Mouse (Mus musculus) heart, embryonic 15.5 days (tissue): Measurements from ENCODE around the gene Gm49354. TPM values are rescaled to one million over a fixed set of nuclear protein-coding genes. Genes with fewer than 3 reads are reported as not detected.

Experiments
- ATAC-seq: fragments of 200-750 bp; cut with Nextera tagmentation; replicated peaks from 2 replicates; pipeline ENCODE4 v1.8.0; 2017; ENCODE audit warnings: low read depth, moderate TSS enrichment; ENCODE audit not compliant: insufficient number of reproducible peaks, insufficient read depth, low FRiP score
- H3K27ac ChIP-seq: fragments of 300-500 bp; sonication (generic); 2 replicates; pipeline ENCODE4 v1.5.1; 2015; ENCODE audit warnings: mild to moderate bottlenecking, inconsistent platforms
- H3K27me3 ChIP-seq: fragments of 300-500 bp; sonication (generic); 2 replicates; pipeline ENCODE4 v1.6.1; 2015; ENCODE audit warnings: inconsistent platforms
- H3K36me3 ChIP-seq: fragments of 300-500 bp; sonication (generic); 2 replicates; pipeline ENCODE4 v1.6.1; 2015; ENCODE audit warnings: mild to moderate bottlenecking, inconsistent platforms
- H3K4me1 ChIP-seq: fragments of 300-500 bp; sonication (generic); replicated peaks from 2 replicates; pipeline ENCODE4 v1.6.1; 2015; ENCODE audit warnings: inconsistent platforms
- H3K4me2 ChIP-seq: fragments of 300-500 bp; sonication (generic); 2 replicates; pipeline ENCODE4 v1.6.1; 2015; ENCODE audit warnings: inconsistent platforms, mild to moderate bottlenecking, moderate library complexity
- H3K4me3 ChIP-seq: fragments of 300-500 bp; sonication (generic); 2 replicates; pipeline ENCODE4 v1.5.1; 2015; ENCODE audit warnings: mild to moderate bottlenecking, inconsistent platforms
- H3K9ac ChIP-seq: fragments of 300-500 bp; sonication (generic); 2 replicates; pipeline ENCODE4 v1.6.1; 2015; ENCODE audit warnings: mild to moderate bottlenecking, inconsistent platforms
- H3K9me3 ChIP-seq: fragments of 300-500 bp; sonication (generic); replicated peaks from 2 replicates; pipeline ENCODE4 v1.6.1; 2016; ENCODE audit warnings: inconsistent platforms
- WGBS: fragments of 180-500 bp; shearing (Covaris S2); methylation state at CpG from one replicate; pipeline ENCODE4 v1.1.7; 2015; ENCODE audit warnings: mixed read lengths; 5-methylcytosine and 5-hydroxymethylcytosine counted together
- polyA plus RNA-seq: library from polyadenylated mRNA; unstranded; fragments of >200 nt; fragmentation: Nextera tagmentation; extraction: Ambion mirVana; gene quantifications from 2 replicates; pipeline ENCODE4 v1.2.1, GENCODE M21; 2015

Gene Gm49354
- polyA plus RNA-seq = not detected in 2 replicates

- H3K9ac ChIP-seq = no peak within 1 kb of the TSS
- H3K9me3 ChIP-seq = no peaks in the 10 kb centered on the region
- no peak within 1 kb of the TSS for H3K27ac ChIP-seq
- H3K36me3 ChIP-seq = peaks cover 93% of the 10 kb centered on the region
- no peaks in the 10 kb centered on the region for H3K27me3 ChIP-seq
- no peaks in the 10 kb centered on the region for H3K4me1 ChIP-seq
- no peak for ATAC-seq
- H3K4me2 ChIP-seq = no peak within 1 kb of the TSS
- WGBS = 83% methylated on average over 7 of the region's 7 CpGs
- H3K4me3 ChIP-seq = no peak within 1 kb of the TSS
Observed at GRCm38 (mm10) chr13:59782145-59782544, at the start of gene Gm49354. TSS of gene Gm49354 (minus strand) at chr13:59782245.

GRCm38 (mm10) chr13:59825966-59826365, 43.9 kb upstream of the Gm49354 start:
- Histone ChIP-seq H3K4me2 (no peak overlapping the region), H3K4me3 (no peak overlapping the region), H3K9me3 (no peaks in the 10 kb centered on the region), H3K27me3 (no peaks in the 10 kb centered on the region), H3K9ac (no peak overlapping the region), H3K4me1 (peaks cover 10% of the 10 kb centered on the region), H3K27ac (no peak overlapping the region), H3K36me3 (0 out of 2 replicates have a peak, but pooled peaks cover 5% of the 10 kb centered on the region)
- ATAC-seq = no peak

- ATAC-seq = peak; percentile 98
- H3K36me3 ChIP-seq = 0 out of 2 replicates have a peak, but pooled peaks cover 5% of the 10 kb centered on the region
Observed at GRCm38 (mm10) chr13:59822507-59823462, 40.7 kb upstream of the Gm49354 start, which contains the start of gene Tut7. TSS of gene Tut7 (minus strand) at chr13:59823147.

GRCm38 (mm10) chr13:59820836-59821235, 38.8 kb upstream of the Gm49354 start:
- Histone ChIP-seq H3K9me3 (no peaks in the 10 kb centered on the region), H3K4me2 (peak overlapping the region; percentile 73), H3K4me3 (peak overlapping the region; percentile 93; the same call in 1 of the 2 replicates), H3K9ac (no peak overlapping the region), H3K27me3 (no peaks in the 10 kb centered on the region), H3K36me3 (peaks cover 17% of the 10 kb centered on the region), H3K27ac (no peak overlapping the region), H3K4me1 (peaks cover 34% of the 10 kb centered on the region)
- ATAC-seq = no peak
- 60% methylated on average over 3 of the region's 3 CpGs for WGBS

More at GRCm38 (mm10) chr13:59822507-59823462, 40.7 kb upstream of the Gm49354 start, which contains the start of gene Tut7:
- peak within 1 kb of the TSS; percentile 73 for H3K4me2 ChIP-seq
- no peaks in the 10 kb centered on the region for H3K9me3 ChIP-seq
- H3K9ac ChIP-seq = peak within 1 kb of the TSS; percentile 87
- peak within 1 kb of the TSS; percentile 96 for H3K27ac ChIP-seq
- peaks cover 34% of the 10 kb centered on the region for H3K4me1 ChIP-seq
- no peaks in the 10 kb centered on the region for H3K27me3 ChIP-seq
- under 1% methylated on average over 91 of the region's 100 CpGs for WGBS
- H3K4me3 ChIP-seq = peak within 1 kb of the TSS; percentile 93

GRCm38 (mm10) chr13:59820114-59820513, 38.1 kb upstream of the Gm49354 start:
- Histone ChIP-seq H3K9me3 (no peaks in the 10 kb centered on the region), H3K4me1 (peaks cover 34% of the 10 kb centered on the region), H3K4me2 (peak overlapping the region; percentile 73), H3K9ac (0 out of 2 replicates have a peak overlapping the region, but pooled peaks have one; percentile 13), H3K36me3 (peaks cover 24% of the 10 kb centered on the region), H3K4me3 (peak overlapping the region; percentile 19), H3K27me3 (no peaks in the 10 kb centered on the region), H3K27ac (no peak overlapping the region)
- WGBS = 61% methylated on average over 4 of the region's 4 CpGs
- no peak for ATAC-seq

- no peak overlapping the region for H3K4me3 ChIP-seq
- 86% methylated on average over 4 of the region's 4 CpGs for WGBS
- no peak overlapping the region for H3K9ac ChIP-seq
- peaks cover 43% of the 10 kb centered on the region for H3K36me3 ChIP-seq
- H3K9me3 ChIP-seq = no peaks in the 10 kb centered on the region
- ATAC-seq = no peak
- no peak overlapping the region for H3K4me2 ChIP-seq
- no peak overlapping the region for H3K27ac ChIP-seq
- peaks cover 39% of the 10 kb centered on the region for H3K4me1 ChIP-seq
- H3K27me3 ChIP-seq = no peaks in the 10 kb centered on the region
Observed at GRCm38 (mm10) chr13:59817352-59817751, 35.3 kb upstream of the Gm49354 start.

GRCm38 (mm10) chr13:59814109-59814591, 32.1 kb upstream of the Gm49354 start:
- Histone ChIP-seq H3K27me3 (no peaks in the 10 kb centered on the region), H3K4me3 (no peak overlapping the region), H3K4me1 (peaks cover 16% of the 10 kb centered on the region), H3K9me3 (no peaks in the 10 kb centered on the region), H3K36me3 (peaks cover 65% of the 10 kb centered on the region), H3K4me2 (no peak overlapping the region), H3K9ac (no peak overlapping the region), H3K27ac (peak overlapping the region; percentile 33)
- peak; percentile 50; the same call in 1 of the 2 replicates for ATAC-seq
- 41% methylated on average over 6 of the region's 6 CpGs for WGBS

GRCm38 (mm10) chr13:59811581-59811980, 29.5 kb upstream of the Gm49354 start:
- no peaks in the 10 kb centered on the region for H3K27me3 ChIP-seq
- no peak overlapping the region for H3K4me2 ChIP-seq
- ATAC-seq = no peak
- no peak overlapping the region for H3K9ac ChIP-seq
- H3K36me3 ChIP-seq = peaks cover 84% of the 10 kb centered on the region
- H3K4me3 ChIP-seq = no peak overlapping the region
- H3K4me1 ChIP-seq = peaks cover 6% of the 10 kb centered on the region; the same call in 1 of the 2 replicates
- 93% methylated on average over 3 of the region's 3 CpGs for WGBS
- H3K27ac ChIP-seq = no peak overlapping the region
- no peaks in the 10 kb centered on the region for H3K9me3 ChIP-seq

- ATAC-seq = no peak
- Histone ChIP-seq H3K27me3 (no peaks in the 10 kb centered on the region), H3K9ac (no peak overlapping the region), H3K4me1 (no peaks in the 10 kb centered on the region), H3K9me3 (no peaks in the 10 kb centered on the region), H3K4me3 (no peak overlapping the region), H3K4me2 (no peak overlapping the region), H3K36me3 (peaks cover 98% of the 10 kb centered on the region), H3K27ac (0 out of 2 replicates have a peak overlapping the region, but pooled peaks have one; percentile 21)
- WGBS = 68% methylated on average over 6 of the region's 6 CpGs
Observed at GRCm38 (mm10) chr13:59801000-59801399, 19.0 kb upstream of the Gm49354 start.

- Histone ChIP-seq H3K27ac (no peak overlapping the region), H3K36me3 (peaks cover 98% of the 10 kb centered on the region), H3K4me3 (no peak overlapping the region), H3K9ac (no peak overlapping the region), H3K4me2 (no peak overlapping the region), H3K27me3 (no peaks in the 10 kb centered on the region), H3K4me1 (no peaks in the 10 kb centered on the region), H3K9me3 (no peaks in the 10 kb centered on the region)
- ATAC-seq = no peak
- WGBS = 80% methylated on average over 2 of the region's 2 CpGs
Observed at GRCm38 (mm10) chr13:59800077-59800476, 18.0 kb upstream of the Gm49354 start.

GRCm38 (mm10) chr13:59798306-59798705, 16.3 kb upstream of the Gm49354 start:
- no peaks in the 10 kb centered on the region for H3K4me1 ChIP-seq
- H3K36me3 ChIP-seq = peaks cover 98% of the 10 kb centered on the region
- no peak overlapping the region for H3K27ac ChIP-seq
- WGBS = 90% methylated on average over 1 of the region's 1 CpGs
- ATAC-seq = no peak
- H3K4me2 ChIP-seq = no peak overlapping the region
- H3K4me3 ChIP-seq = no peak overlapping the region
- no peaks in the 10 kb centered on the region for H3K9me3 ChIP-seq
- no peak overlapping the region for H3K9ac ChIP-seq
- H3K27me3 ChIP-seq = no peaks in the 10 kb centered on the region
